Mouse (Mus musculus): ENCODE results near the gene Gm37240.

DNA sequence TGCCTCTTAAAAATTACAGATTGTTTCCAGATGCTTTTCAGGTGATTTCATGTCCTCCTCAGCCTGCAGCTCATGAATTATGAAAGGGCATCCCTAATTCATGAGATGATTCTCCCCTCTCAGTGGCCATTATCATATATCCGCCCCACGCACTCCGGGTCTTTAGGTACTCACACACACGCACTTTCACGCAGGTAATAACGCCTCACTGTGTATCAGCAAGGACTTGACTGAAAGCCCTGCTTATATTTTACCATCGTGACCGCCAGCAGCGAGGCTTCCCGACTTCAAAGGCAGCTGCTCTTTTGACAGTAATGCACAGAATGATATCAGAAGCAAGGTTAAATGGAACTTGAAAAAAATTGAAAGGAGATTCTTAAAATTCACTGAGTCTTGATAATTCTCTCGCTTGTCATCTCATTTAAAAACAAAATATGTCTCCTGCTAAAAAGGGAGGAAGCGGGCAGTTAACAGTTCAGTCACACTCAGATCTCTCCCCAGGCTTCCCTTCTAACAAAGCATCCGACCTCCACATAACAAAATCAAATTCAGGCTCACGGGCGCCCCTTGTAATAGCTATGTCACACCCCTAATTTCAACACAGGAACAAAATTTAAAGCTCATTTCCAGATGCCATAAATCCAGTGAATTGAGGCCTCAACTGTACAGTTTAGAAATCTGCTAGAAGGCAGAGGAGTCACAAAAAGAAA lies 66.3 kb downstream of the Gm37240 start:
- no peak for TF ChIP-seq CTCF (IDR thresholded peaks at IDR 0.05; ENCODE audit: low read depth)
- no peak for TF ChIP-seq EP300 (optimal IDR thresholded peaks at IDR 0.05)
